In genomic region chr2:38052440-38052839, GRCm38 (mm10) we compare ENCODE assay signal across 18 mouse cellular contexts.
DNase-seq lines count a peak whose midpoint lies in the region; TF ChIP-seq lines count a peak whose summit lies in the region.
"Had no signal": no experiment of that assay in that cellular context is flagged by ENCODE, and none has a peak within 500 bp of the region (broad histone marks: within the 10 kb centered on the region; RNA-seq: fewer than 3 reads in every experiment).

No protein-coding gene starts in this region.

- DNase-seq in gastrocnemius, postnatal 25 days, result peak; percentile 8
- DNase-seq in gastrocnemius, postnatal 36 days, result no peak
- peak; percentile 19 for DNase-seq in thymus, adult 2 months
- no peak for DNase-seq in thymus, adult 18-20 months
- peak; percentile 52 for DNase-seq in thymus, postnatal 4 days
- DNase-seq in neural tube, embryonic 10.5 days (ENCODE audit: extremely low spot score, low spot score), result no peak
- DNase-seq in adipocyte (ENCODE audit: low spot score), result no peak
- DNase-seq: adrenal gland, adult 2 months; cerebellum, adult 9-10 months; kidney, adult 8-10 months; kidney, postnatal 25 days; lung, postnatal 14 days; right cerebral cortex, postnatal 14 days had no signal

- H3K4me1 ChIP-seq in thymus, adult 2 months (replicated peaks; ENCODE audit: control insufficient read depth, insufficient read depth, low read length), result peaks cover 6% of the 10 kb centered on the region; the same call in 1 of the 2 replicates

- no peak for TF ChIP-seq POLR2A in thymus, adult 2 months (IDR thresholded peaks at IDR 0.05; ENCODE audit: control insufficient read depth, extremely low read depth, insufficient read depth, low read length, poor library complexity)
- no peak for TF ChIP-seq POLR2A in myocyte (IDR thresholded peaks at IDR 0.05; ENCODE audit: insufficient read length, low read depth)

- no peak for TF ChIP-seq CTCF in thymus, adult 2 months (IDR thresholded peaks at IDR 0.05; ENCODE audit: borderline replicate concordance, control insufficient read depth, extremely low read depth, insufficient read depth, low read length, poor library complexity)

- no peak overlapping the region for H3K27ac ChIP-seq in thymus, adult 2 months (ENCODE audit: control insufficient read depth, insufficient read depth, low read length)
- H3K27ac ChIP-seq: hindbrain, embryonic 13.5 days; liver, embryonic 15.5 days had no signal

- H3K36me3 ChIP-seq in thymus, adult 2 months (ENCODE audit: control insufficient read depth, insufficient read depth, low read length), result no peaks in the 10 kb centered on the region
- H3K36me3 ChIP-seq in myocyte (ENCODE audit: control insufficient read depth, insufficient read depth), result no peaks in the 10 kb centered on the region
- H3K36me3 ChIP-seq: heart, embryonic 12.5 days; hindbrain, embryonic 13.5 days; liver, embryonic 15.5 days had no signal

- H3K27me3 ChIP-seq in thymus, adult 2 months (ENCODE audit: control insufficient read depth, insufficient read depth, low read length), result no peaks in the 10 kb centered on the region
- no peaks in the 10 kb centered on the region for H3K27me3 ChIP-seq in myocyte (ENCODE audit: control insufficient read depth, insufficient read depth, insufficient read length)
- H3K27me3 ChIP-seq: heart, embryonic 12.5 days; hindbrain, embryonic 13.5 days; liver, embryonic 15.5 days; megakaryocyte, embryonic 14.5 days had no signal

- WGBS in thymus, adult 2 months, result 71% methylated on average over 3 of the region's 3 CpGs

- intact Hi-C loops in gastrocnemius, postnatal 36 days (cut with DNase I), result no loop called here

- H3K4me2 ChIP-seq in myocyte (ENCODE audit: low read depth), result no peak overlapping the region
- H3K4me2 ChIP-seq: heart, embryonic 12.5 days; hindbrain, embryonic 13.5 days; liver, embryonic 15.5 days had no signal

- H3K79me2 ChIP-seq in myocyte (ENCODE audit: control insufficient read depth, insufficient read depth), result no peaks in the 10 kb centered on the region

- no peak overlapping the region for H3K4me3 ChIP-seq in thymus, adult 2 months (ENCODE audit: control insufficient read depth, insufficient read depth, low read length)
- H3K4me3 ChIP-seq in myocyte, result no peak overlapping the region
- H3K4me3 ChIP-seq: heart, embryonic 12.5 days; hindbrain, embryonic 13.5 days; liver, embryonic 15.5 days; megakaryocyte, embryonic 14.5 days had no signal

- H3ac ChIP-seq in myocyte (ENCODE audit: control insufficient read depth, insufficient read length), result no peak overlapping the region

TF ChIP-seq in myocyte, 11 proteins besides CTCF, POLR2A, EP300 and RAD21:
- TF ChIP-seq MYOG (IDR thresholded peaks at IDR 0.05; ENCODE audit: control insufficient read depth in 1 of 3, insufficient read depth in 1 of 3, insufficient read length in 2 of 3, low read depth in 2 of 3) (peak in 2 of 3 experiments; percentile 13 to 63), MYOD1 (IDR thresholded peaks at IDR 0.05; ENCODE audit: control insufficient read depth in 1 of 3, insufficient read length in 2 of 3, low read depth in 2 of 3) (peak in 2 of 3 experiments; percentile 16 to 45), CEBPB (IDR thresholded peaks at IDR 0.05; ENCODE audit: insufficient read depth, poor library complexity, severe bottlenecking) (no peak)

Comparison
In these comparisons a context has a peak if more than half of its experiments do, and no peak if none do; other contexts are left out.
1. DNase-seq: peak in gastrocnemius, postnatal 25 days (single experiment), thymus, adult 2 months (single experiment) and thymus, postnatal 4 days (single experiment); none in gastrocnemius, postnatal 36 days (0 of 2), thymus, adult 18-20 months (0 of 2), neural tube, embryonic 10.5 days (single experiment) and adipocyte (single experiment).